Mouse (Mus musculus): ENCODE measurements at regions not wholly inside any gene's neighbourhood (a gene's known extent, or its start where the extent isn't known, plus 50 kb on each side); places are given as distances from the start of the nearest gene placed in this dataset.

DNA sequence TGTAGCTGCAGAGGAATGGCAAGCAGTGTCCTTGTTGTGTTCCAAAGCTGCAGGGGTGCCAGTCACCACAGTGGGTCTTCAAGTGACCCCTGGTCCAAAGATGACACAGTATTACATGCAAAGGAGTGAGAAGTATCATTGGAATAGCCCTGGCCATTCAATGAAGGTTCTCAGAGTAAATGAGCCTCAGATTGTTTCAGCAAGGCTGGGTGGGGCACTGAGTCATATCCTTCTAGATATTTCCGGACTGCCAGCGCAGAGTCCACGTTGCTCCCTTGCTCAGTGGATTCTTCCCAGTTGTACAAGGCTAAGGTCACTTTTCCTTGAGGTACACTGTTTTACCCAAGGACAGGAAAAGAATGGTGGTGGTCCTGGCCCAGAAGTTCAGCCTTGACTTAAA, 319.2 kb upstream of the Irx1 start:
- 94% methylated on average over 3 of the region's 3 CpGs for WGBS
- no peak overlapping the region for H3K27ac ChIP-seq (replicated peaks)
- peaks cover 10% of the 10 kb centered on the region for H3K27me3 ChIP-seq (replicated peaks)
- no peaks in the 10 kb centered on the region for H3K4me1 ChIP-seq
- no peak overlapping the region for H3K9ac ChIP-seq (replicated peaks)
- ATAC-seq (ENCODE audit: low FRiP score) = no peak
- H3K36me3 ChIP-seq = no peaks in the 10 kb centered on the region
- no peak overlapping the region for H3K4me3 ChIP-seq (replicated peaks)
- no peak overlapping the region for H3K4me2 ChIP-seq
- no peaks in the 10 kb centered on the region for H3K9me3 ChIP-seq (replicated peaks)

DNA sequence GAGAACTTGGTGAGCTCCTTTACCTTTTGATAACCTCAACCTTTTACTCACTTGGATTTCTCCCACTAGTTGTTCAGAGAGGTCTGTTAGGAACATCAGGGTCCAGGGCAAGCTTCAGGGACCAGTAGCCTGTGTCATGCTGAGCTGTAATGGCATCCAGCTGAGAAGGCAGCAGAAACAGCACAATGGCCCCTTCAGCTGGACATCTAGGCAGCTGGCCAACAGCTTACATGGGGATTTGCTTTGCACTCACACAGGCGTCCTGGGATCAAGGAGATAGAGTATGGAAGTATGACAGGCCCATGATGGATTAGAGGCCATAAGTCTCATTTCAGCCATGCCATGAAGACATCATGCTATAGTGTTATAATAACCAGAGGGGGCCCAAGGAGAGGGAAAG, 320.2 kb upstream of the Irx1 start:
- peaks cover 13% of the 10 kb centered on the region for H3K27me3 ChIP-seq (replicated peaks)
- H3K9me3 ChIP-seq (replicated peaks) = no peaks in the 10 kb centered on the region
- 43% methylated on average over 1 of the region's 1 CpGs for WGBS
- no peak overlapping the region for H3K4me3 ChIP-seq (replicated peaks)
- no peak overlapping the region for H3K27ac ChIP-seq (replicated peaks)
- no peak for ATAC-seq (ENCODE audit: low FRiP score)
- H3K4me1 ChIP-seq = peaks cover under 1% of the 10 kb centered on the region
- no peaks in the 10 kb centered on the region for H3K36me3 ChIP-seq
- H3K4me2 ChIP-seq = no peak overlapping the region
- H3K9ac ChIP-seq (replicated peaks) = no peak overlapping the region

DNA sequence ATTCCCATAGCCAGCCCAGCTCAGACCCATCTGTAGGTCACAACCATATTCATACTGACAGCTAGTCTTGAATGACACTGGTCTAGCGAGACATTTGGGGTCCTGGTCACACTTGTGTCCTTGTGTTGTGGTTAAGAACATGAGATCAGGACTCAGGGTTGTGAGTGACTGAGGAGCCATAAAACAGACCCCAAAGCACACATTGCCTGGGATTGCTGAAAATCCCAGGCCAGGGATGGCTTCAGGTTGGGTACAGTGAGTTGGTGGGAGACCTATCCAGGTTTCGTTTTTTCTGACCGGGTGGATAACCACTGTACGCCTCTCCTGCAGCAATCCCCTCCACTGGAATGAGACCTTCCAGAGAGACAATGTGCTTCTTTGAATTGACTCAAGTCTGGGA, 322.8 kb upstream of the Irx1 start:
- H3K9ac ChIP-seq (replicated peaks) = no peak overlapping the region
- no peak for ATAC-seq (ENCODE audit: low FRiP score)
- no peaks in the 10 kb centered on the region for H3K36me3 ChIP-seq
- H3K27ac ChIP-seq (replicated peaks) = no peak overlapping the region
- peaks cover 31% of the 10 kb centered on the region for H3K27me3 ChIP-seq (replicated peaks)
- 96% methylated on average over 4 of the region's 4 CpGs for WGBS
- no peak overlapping the region for H3K4me3 ChIP-seq (replicated peaks)
- H3K9me3 ChIP-seq (replicated peaks) = no peaks in the 10 kb centered on the region
- peaks cover 13% of the 10 kb centered on the region for H3K4me1 ChIP-seq
- H3K4me2 ChIP-seq = no peak overlapping the region

DNA sequence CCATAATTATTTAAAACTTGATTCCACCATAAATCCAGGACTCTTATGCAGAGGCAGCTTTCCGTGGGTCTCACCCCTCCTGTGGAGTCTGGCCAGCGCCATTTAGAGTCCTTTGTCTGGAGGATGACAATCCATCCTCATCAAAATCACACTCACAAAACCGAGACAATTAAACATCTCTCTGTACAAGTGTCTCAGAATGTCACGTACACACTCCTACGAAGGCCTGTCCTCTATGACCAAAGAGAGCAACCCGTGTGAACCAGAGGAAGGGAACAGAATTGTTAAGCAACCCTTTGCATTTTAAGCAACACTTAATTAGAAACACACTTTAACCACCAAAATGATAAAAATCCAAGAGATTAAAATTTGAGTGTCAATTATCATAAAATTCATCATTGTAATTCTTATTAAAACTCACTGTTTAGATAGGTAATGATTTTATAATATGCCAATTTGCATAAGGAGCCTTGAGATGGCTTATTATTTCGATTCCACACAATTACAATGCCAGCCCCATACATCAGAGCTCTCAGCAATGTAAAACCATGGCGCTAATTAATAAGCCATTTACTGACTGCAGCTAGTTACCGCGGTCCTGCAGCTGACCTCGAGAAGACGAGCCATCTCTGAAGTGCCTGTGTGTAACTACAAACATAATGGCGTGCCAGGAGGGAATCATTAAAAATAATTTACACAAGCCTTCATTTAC, 325.0 kb upstream of the Irx1 start:
- Histone ChIP-seq H3K27ac (replicated peaks) (no peak overlapping the region), H3K4me2 (peak overlapping the region; percentile 31), H3K4me1 (peaks cover 21% of the 10 kb centered on the region), H3K36me3 (no peaks in the 10 kb centered on the region), H3K27me3 (replicated peaks) (peaks cover 29% of the 10 kb centered on the region), H3K9me3 (replicated peaks) (no peaks in the 10 kb centered on the region), H3K4me3 (replicated peaks) (no peak overlapping the region), H3K9ac (replicated peaks) (no peak overlapping the region)
- ATAC-seq (ENCODE audit: low FRiP score) = 0 out of 2 replicates have a peak, but pooled peaks have one; percentile 10
- 7% methylated on average over 13 of the region's 13 CpGs for WGBS

DNA sequence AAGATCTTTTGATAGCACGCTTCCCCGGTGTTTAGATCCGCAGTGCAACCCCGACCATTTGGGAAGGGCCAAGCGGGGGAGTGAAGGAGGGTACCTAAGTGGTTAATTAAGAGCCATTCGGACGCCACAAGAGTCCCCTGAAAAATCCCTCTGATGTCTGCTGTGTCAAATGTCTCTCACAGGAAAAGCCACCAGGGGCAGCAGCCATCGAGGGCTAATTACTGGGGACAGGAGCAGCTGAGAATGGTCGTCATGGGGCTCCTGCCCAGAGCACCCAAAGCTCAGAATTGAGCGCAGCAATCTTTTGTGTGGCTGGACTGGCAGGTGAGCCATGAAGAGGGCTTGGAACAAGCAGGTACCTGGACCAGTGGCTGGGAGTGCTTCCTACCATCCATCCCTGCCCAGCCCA, 325.6 kb upstream of the Irx1 start:
- Histone ChIP-seq H3K4me1 (peaks cover 21% of the 10 kb centered on the region), H3K9ac (replicated peaks) (no peak overlapping the region), H3K36me3 (no peaks in the 10 kb centered on the region), H3K27me3 (replicated peaks) (peaks cover 29% of the 10 kb centered on the region), H3K27ac (replicated peaks) (no peak overlapping the region), H3K4me2 (peak overlapping the region; percentile 31), H3K4me3 (replicated peaks) (no peak overlapping the region), H3K9me3 (replicated peaks) (no peaks in the 10 kb centered on the region)
- ATAC-seq (ENCODE audit: low FRiP score) = 0 out of 2 replicates have a peak, but pooled peaks have one; percentile 3
- WGBS = 3% methylated on average over 10 of the region's 10 CpGs

DNA sequence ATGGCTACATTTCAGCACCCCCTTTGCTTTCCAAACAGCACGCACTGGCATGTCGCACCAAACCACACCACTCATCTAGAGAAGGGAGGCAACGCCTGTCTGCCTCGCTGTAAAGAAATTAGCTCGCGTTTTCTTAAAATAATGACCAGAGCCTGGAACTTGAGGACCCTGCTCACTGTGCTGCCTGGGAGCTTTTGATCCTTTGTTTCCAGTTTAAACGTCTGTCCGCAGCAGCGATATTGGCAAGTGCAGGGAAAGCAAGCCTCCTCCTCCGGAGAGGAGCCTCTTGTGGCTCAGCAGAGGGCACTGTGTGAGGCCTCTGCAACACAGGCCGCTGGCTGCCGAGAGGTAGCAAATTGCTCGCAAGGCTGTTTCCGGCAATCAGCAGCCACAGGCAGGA, 328.8 kb upstream of the Irx1 start:
- Histone ChIP-seq H3K27me3 (replicated peaks) (peaks cover 58% of the 10 kb centered on the region), H3K9me3 (replicated peaks) (no peaks in the 10 kb centered on the region), H3K27ac (replicated peaks) (no peak overlapping the region), H3K4me1 (peaks cover 23% of the 10 kb centered on the region), H3K4me2 (peak overlapping the region; percentile 27; the same call in 1 of the 2 replicates), H3K9ac (replicated peaks) (no peak overlapping the region), H3K36me3 (no peaks in the 10 kb centered on the region), H3K4me3 (replicated peaks) (no peak overlapping the region)
- 3% methylated on average over 14 of the region's 14 CpGs for WGBS
- ATAC-seq (ENCODE audit: low FRiP score) = no peak

DNA sequence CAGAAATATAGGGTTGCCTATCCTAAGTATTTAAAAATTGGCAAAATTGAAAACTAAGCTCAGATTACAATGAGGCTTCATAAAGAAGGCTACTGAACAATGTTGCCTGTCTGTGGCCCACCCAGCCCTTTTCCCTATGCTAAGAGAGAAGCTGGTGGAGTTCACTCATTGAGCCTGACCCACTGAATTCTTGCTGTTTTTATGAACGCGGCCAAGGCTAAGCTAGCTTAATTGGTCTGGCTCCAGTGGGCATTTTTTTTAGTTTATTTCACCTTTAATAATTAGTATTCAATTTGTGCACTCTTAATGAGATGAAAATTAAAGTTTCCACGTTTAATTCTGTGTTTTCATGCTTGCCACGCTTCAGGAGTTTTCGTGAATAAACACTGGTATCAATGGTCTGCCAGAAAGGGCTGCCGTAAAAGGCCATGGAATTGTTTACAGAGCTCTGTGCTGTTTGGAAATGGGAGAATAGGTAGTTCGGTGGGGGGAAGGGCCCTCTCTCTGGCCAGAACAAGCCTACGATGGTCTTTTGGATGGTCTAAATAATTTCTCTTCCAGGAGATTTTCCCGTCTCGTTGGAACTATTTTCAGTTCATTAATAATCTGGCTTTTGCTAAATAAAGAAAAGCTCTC, 329.7 kb upstream of the Irx1 start:
- ATAC-seq (ENCODE audit: low FRiP score) = no peak
- no peaks in the 10 kb centered on the region for H3K36me3 ChIP-seq
- no peak overlapping the region for H3K4me3 ChIP-seq (replicated peaks)
- 14% methylated on average over 10 of the region's 10 CpGs for WGBS
- peaks cover 29% of the 10 kb centered on the region for H3K4me1 ChIP-seq
- no peak overlapping the region for H3K4me2 ChIP-seq
- H3K9ac ChIP-seq (replicated peaks) = no peak overlapping the region
- H3K9me3 ChIP-seq (replicated peaks) = no peaks in the 10 kb centered on the region
- no peak overlapping the region for H3K27ac ChIP-seq (replicated peaks)
- peaks cover 60% of the 10 kb centered on the region for H3K27me3 ChIP-seq (replicated peaks)

DNA sequence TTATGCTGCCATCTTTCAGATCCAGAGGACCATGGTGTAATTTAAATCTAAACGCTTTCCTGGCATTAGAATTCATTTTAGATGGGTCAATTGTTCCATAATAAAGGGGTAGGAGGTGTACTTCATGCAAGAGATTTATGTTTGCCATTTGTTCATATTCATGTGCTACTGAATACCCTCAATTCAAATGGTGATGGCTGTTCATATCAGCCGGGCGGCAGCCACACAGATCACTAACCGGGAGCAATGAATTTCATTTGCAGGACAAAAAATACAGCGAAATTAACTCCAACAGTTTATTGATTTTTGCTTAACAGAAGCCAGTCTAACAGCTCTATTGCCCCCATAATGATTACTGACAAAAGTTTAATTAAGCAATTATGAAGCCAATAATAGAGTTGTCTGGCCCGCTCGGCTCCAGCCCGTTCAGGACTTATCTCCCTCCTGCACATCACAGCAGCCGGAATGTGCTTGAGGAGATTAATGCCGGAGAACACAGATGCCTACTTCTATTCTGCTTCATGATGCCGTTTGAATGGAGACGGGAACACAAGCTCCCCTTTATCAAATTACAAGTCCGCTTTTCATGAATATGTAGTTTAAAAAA, 330.3 kb upstream of the Irx2 start:
- Histone ChIP-seq H3K27me3 (replicated peaks) (peaks cover 65% of the 10 kb centered on the region), H3K36me3 (no peaks in the 10 kb centered on the region), H3K9me3 (replicated peaks) (no peaks in the 10 kb centered on the region), H3K27ac (replicated peaks) (no peak overlapping the region), H3K4me2 (no peak overlapping the region), H3K9ac (replicated peaks) (no peak overlapping the region), H3K4me1 (peaks cover 39% of the 10 kb centered on the region), H3K4me3 (replicated peaks) (no peak overlapping the region)
- peak; percentile 67; the same call in 1 of the 2 replicates for ATAC-seq (ENCODE audit: low FRiP score)
- WGBS = 7% methylated on average over 13 of the region's 13 CpGs

DNA sequence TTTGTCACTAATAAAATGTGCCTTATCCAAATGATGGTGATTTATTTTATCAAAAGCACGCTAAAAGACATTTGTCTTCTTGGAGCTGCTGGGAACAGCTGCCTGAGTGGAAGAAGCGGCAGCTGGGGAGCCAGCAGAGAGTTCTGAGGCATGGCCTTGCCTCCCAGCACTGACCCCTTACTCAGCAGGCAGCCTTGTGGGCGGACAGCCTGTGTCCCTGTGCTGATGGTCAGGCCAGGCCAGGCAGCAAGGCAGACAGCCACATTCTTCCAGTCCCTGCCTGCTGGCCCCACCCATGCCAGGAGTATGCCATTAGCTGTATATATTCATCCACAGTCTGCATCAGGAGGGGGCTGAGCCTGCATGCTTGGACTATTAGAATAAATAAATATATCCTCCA, 329.0 kb upstream of the Irx2 start:
- Histone ChIP-seq H3K27ac (replicated peaks) (no peak overlapping the region), H3K36me3 (no peaks in the 10 kb centered on the region), H3K4me2 (no peak overlapping the region), H3K9me3 (replicated peaks) (no peaks in the 10 kb centered on the region), H3K27me3 (replicated peaks) (peaks cover 69% of the 10 kb centered on the region), H3K4me1 (peaks cover 42% of the 10 kb centered on the region), H3K4me3 (replicated peaks) (no peak overlapping the region), H3K9ac (replicated peaks) (no peak overlapping the region)
- WGBS = 26% methylated on average over 3 of the region's 3 CpGs
- ATAC-seq (ENCODE audit: low FRiP score) = no peak

DNA sequence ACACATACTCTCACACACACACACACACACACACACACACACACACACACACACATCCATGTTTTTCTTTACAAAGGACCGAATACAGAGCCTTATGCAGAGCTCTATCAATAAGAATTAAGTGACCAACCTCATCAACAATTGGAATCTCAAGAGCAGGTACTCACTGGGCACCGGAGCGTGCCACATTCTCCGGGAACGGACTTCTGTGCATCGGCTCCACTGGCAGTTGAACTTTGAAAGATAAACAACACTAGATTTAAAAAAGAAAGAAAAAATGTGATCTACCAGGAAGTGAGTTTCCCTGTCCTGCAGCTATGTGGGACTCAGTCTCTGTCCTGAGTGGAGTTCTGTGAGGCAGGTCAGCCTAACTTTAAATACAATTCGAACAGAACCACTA, 327.5 kb upstream of the Irx2 start:
- H3K4me3 ChIP-seq (replicated peaks) = no peak overlapping the region
- no peak overlapping the region for H3K27ac ChIP-seq (replicated peaks)
- H3K36me3 ChIP-seq = no peaks in the 10 kb centered on the region
- H3K4me1 ChIP-seq = peaks cover 42% of the 10 kb centered on the region
- no peak for ATAC-seq (ENCODE audit: low FRiP score)
- 77% methylated on average over 7 of the region's 7 CpGs for WGBS
- H3K4me2 ChIP-seq = no peak overlapping the region
- peaks cover 56% of the 10 kb centered on the region for H3K27me3 ChIP-seq (replicated peaks)
- H3K9me3 ChIP-seq (replicated peaks) = no peaks in the 10 kb centered on the region
- H3K9ac ChIP-seq (replicated peaks) = no peak overlapping the region

DNA sequence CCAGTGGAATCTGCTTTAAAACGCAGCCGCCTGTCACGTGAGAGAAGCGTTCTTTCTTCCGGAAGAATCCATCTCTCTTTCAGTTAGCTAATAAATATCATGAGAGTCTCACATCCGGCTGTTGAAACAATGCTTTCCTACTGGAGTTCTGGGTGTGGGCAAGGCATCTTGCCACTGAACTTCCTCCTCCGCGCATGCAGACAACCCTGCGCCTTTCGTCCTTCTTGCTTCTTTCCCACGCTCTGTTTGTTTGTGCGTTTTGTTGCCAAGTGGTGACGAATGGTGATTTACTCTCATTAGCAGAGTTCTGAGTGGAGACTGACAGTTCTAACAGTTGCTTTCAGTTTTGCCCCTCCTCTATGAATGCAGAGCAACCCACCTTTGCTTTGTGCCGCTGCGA, 326.8 kb upstream of the Irx2 start:
- Histone ChIP-seq H3K4me2 (peak overlapping the region; percentile 41), H3K4me1 (peaks cover 42% of the 10 kb centered on the region), H3K36me3 (no peaks in the 10 kb centered on the region), H3K4me3 (replicated peaks) (0 out of 2 replicates have a peak overlapping the region, but pooled peaks have one; percentile 3), H3K27me3 (replicated peaks) (peaks cover 52% of the 10 kb centered on the region), H3K9me3 (replicated peaks) (no peaks in the 10 kb centered on the region), H3K9ac (replicated peaks) (no peak overlapping the region), H3K27ac (replicated peaks) (no peak overlapping the region)
- ATAC-seq (ENCODE audit: low FRiP score) = no peak
- 43% methylated on average over 15 of the region's 15 CpGs for WGBS

All from neural tube, embryonic 15.5 days (tissue).